Mouse (Mus musculus): ENCODE measurements around the gene Mrap. TPM values are rescaled to one million over a fixed set of nuclear protein-coding genes. Genes with fewer than 3 reads are reported as not detected.

Mrap gene
- polyA plus RNA-seq, 1 experiment from 2014 or later, result 9.3 TPM

- Histone ChIP-seq H3K9me3 (ENCODE audit: low read length) (no peaks in the 10 kb centered on the region), H3K4me1 (ENCODE audit: insufficient read depth, low read length) (0 out of 2 replicates have a peak, but pooled peaks cover 3% of the 10 kb centered on the region), H3K4me2 (replicated peaks; ENCODE audit: low read depth, low read length) (no peak overlapping the region), H3K27me3 (ENCODE audit: insufficient read depth, low read length) (no peaks in the 10 kb centered on the region), H3K4me3 (ENCODE audit: low read length) (no peak overlapping the region), H3K36me3 (ENCODE audit: insufficient read depth, low read length) (peaks cover 60% of the 10 kb centered on the region), H3K27ac (ENCODE audit: low read length) (no peak overlapping the region), H3K9ac (replicated peaks; ENCODE audit: low read length) (no peak overlapping the region)
- no peak for ATAC-seq (ENCODE audit: low FRiP score, low TSS enrichment)
- 79% methylated on average over 10 of the region's 10 CpGs for WGBS
Observed at GRCm38 (mm10) chr16:90775946-90776520, 38.0 kb downstream of the Mrap start.

DNA sequence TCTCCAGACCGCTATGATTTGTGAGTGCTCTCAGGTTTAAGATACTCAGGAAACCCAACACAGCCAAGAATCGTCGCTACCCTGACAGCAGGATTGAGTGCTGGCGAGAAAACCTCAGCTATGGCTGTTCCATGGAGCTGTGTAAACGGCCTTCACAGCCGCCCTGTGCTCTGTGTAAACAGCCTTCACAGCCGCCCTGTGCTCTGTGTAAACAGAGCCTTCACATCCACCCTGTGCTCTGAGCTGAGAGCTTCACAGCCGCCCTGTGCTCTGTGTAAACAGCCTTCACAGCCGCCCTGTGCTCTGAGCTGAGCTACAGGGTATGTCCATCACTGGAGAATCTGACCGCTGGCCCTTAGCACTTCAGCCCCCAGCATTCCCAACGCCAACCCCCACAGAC is 41.8 kb downstream of the Mrap start:
- Histone ChIP-seq H3K4me1 (ENCODE audit: insufficient read depth, low read length) (0 out of 2 replicates have a peak, but pooled peaks cover 3% of the 10 kb centered on the region), H3K9ac (replicated peaks; ENCODE audit: low read length) (no peak overlapping the region), H3K4me2 (replicated peaks; ENCODE audit: low read depth, low read length) (no peak overlapping the region), H3K4me3 (ENCODE audit: low read length) (no peak overlapping the region), H3K27me3 (ENCODE audit: insufficient read depth, low read length) (no peaks in the 10 kb centered on the region), H3K36me3 (ENCODE audit: insufficient read depth, low read length) (peaks cover 47% of the 10 kb centered on the region; the same call in 1 of the 2 replicates), H3K27ac (ENCODE audit: low read length) (no peak overlapping the region), H3K9me3 (ENCODE audit: low read length) (no peaks in the 10 kb centered on the region)
- peak; percentile 89 for ATAC-seq (ENCODE audit: low FRiP score, low TSS enrichment)
- 34% methylated on average over 11 of the region's 11 CpGs for WGBS

- Histone ChIP-seq H3K4me1 (ENCODE audit: insufficient read depth, low read length) (0 out of 2 replicates have a peak, but pooled peaks cover 3% of the 10 kb centered on the region), H3K27ac (ENCODE audit: low read length) (no peak overlapping the region), H3K9me3 (ENCODE audit: low read length) (no peaks in the 10 kb centered on the region), H3K9ac (replicated peaks; ENCODE audit: low read length) (no peak overlapping the region), H3K4me3 (ENCODE audit: low read length) (no peak overlapping the region), H3K36me3 (ENCODE audit: insufficient read depth, low read length) (peaks cover 47% of the 10 kb centered on the region), H3K27me3 (ENCODE audit: insufficient read depth, low read length) (no peaks in the 10 kb centered on the region), H3K4me2 (replicated peaks; ENCODE audit: low read depth, low read length) (no peak overlapping the region)
- ATAC-seq (ENCODE audit: low FRiP score, low TSS enrichment), result no peak
- WGBS, result 89% methylated on average over 11 of the region's 11 CpGs
Observed at GRCm38 (mm10) chr16:90783302-90783701, 45.3 kb downstream of the Mrap start.

DNA sequence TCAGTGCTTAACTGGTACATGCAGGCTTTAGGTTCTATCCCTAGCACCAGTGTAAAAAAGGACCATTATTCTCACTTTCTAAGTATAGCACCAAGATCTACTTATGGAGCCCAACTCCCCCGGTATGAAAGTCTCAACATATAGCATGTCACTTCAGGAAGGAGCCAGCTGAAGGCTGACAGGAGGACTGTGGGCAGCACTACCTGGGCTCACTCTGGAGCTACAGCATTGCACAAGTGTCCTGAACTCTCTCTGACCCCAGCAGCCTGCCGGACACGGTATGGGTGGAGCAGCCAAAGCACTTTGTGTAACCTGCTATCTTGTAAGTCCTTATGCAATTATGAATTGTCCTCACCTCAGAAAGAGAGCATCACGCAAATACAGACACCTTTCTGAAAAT is 47.2 kb downstream of the Mrap start:
- H3K4me3 ChIP-seq (ENCODE audit: low read length), result no peak overlapping the region
- H3K27ac ChIP-seq (ENCODE audit: low read length), result no peak overlapping the region
- H3K4me2 ChIP-seq (replicated peaks; ENCODE audit: low read depth, low read length), result no peak overlapping the region
- no peaks in the 10 kb centered on the region for H3K4me1 ChIP-seq (ENCODE audit: insufficient read depth, low read length)
- WGBS, result 77% methylated on average over 4 of the region's 4 CpGs
- no peaks in the 10 kb centered on the region for H3K27me3 ChIP-seq (ENCODE audit: insufficient read depth, low read length)
- no peaks in the 10 kb centered on the region for H3K9me3 ChIP-seq (ENCODE audit: low read length)
- H3K36me3 ChIP-seq (ENCODE audit: insufficient read depth, low read length), result peaks cover 43% of the 10 kb centered on the region
- no peak for ATAC-seq (ENCODE audit: low FRiP score, low TSS enrichment)
- H3K9ac ChIP-seq (replicated peaks; ENCODE audit: low read length), result no peak overlapping the region

DNA sequence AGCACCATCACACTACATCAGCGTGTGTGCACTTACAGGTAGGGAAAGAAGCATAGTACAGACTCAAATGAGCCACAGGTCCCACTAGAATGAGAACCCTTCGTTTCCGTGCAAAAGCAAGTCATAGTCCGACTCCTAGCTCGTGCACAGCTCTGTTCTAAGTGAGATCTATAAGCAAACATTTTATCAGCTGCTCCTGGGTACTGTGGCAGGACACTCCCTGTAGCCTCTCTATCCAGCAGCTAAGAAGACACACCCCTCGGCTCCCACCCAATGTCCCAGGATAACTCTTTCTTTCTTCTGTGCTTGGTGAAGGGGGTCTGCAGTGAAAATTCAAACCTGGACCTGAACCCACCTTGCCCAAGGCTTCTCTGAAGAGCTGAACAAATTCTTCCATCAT is 50.6 kb downstream of the Mrap start:
- Histone ChIP-seq H3K4me2 (replicated peaks; ENCODE audit: low read depth, low read length) (no peak overlapping the region), H3K36me3 (ENCODE audit: insufficient read depth, low read length) (peaks cover 39% of the 10 kb centered on the region)
- ATAC-seq (ENCODE audit: low FRiP score, low TSS enrichment), result no peak

GRCm38 (mm10) chr16:90790946-90791345 is 52.9 kb downstream of the Mrap start:
- Histone ChIP-seq H3K36me3 (ENCODE audit: insufficient read depth, low read length) (peaks cover 28% of the 10 kb centered on the region), H3K4me1 (ENCODE audit: insufficient read depth, low read length) (no peaks in the 10 kb centered on the region), H3K4me3 (ENCODE audit: low read length) (no peak overlapping the region), H3K27ac (ENCODE audit: low read length) (no peak overlapping the region), H3K9me3 (ENCODE audit: low read length) (no peaks in the 10 kb centered on the region), H3K4me2 (replicated peaks; ENCODE audit: low read depth, low read length) (no peak overlapping the region), H3K9ac (replicated peaks; ENCODE audit: low read length) (no peak overlapping the region), H3K27me3 (ENCODE audit: insufficient read depth, low read length) (no peaks in the 10 kb centered on the region)
- ATAC-seq (ENCODE audit: low FRiP score, low TSS enrichment), result no peak
- 81% methylated on average over 6 of the region's 6 CpGs for WGBS

More for the DNA sequence above, 50.6 kb downstream of the Mrap start:
- WGBS, result 91% methylated on average over 6 of the region's 6 CpGs
- no peak overlapping the region for H3K9ac ChIP-seq (replicated peaks; ENCODE audit: low read length)
- H3K4me1 ChIP-seq (ENCODE audit: insufficient read depth, low read length), result no peaks in the 10 kb centered on the region
- H3K9me3 ChIP-seq (ENCODE audit: low read length), result no peaks in the 10 kb centered on the region
- H3K4me3 ChIP-seq (ENCODE audit: low read length), result no peak overlapping the region
- H3K27me3 ChIP-seq (ENCODE audit: insufficient read depth, low read length), result no peaks in the 10 kb centered on the region
- no peak overlapping the region for H3K27ac ChIP-seq (ENCODE audit: low read length)

- ATAC-seq (ENCODE audit: low FRiP score, low TSS enrichment), result no peak
- Histone ChIP-seq H3K9ac (replicated peaks; ENCODE audit: low read length) (no peak overlapping the region), H3K9me3 (ENCODE audit: low read length) (no peaks in the 10 kb centered on the region), H3K27ac (ENCODE audit: low read length) (no peak overlapping the region), H3K36me3 (ENCODE audit: insufficient read depth, low read length) (peaks cover 27% of the 10 kb centered on the region), H3K4me1 (ENCODE audit: insufficient read depth, low read length) (no peaks in the 10 kb centered on the region), H3K27me3 (ENCODE audit: insufficient read depth, low read length) (no peaks in the 10 kb centered on the region), H3K4me2 (replicated peaks; ENCODE audit: low read depth, low read length) (no peak overlapping the region), H3K4me3 (ENCODE audit: low read length) (no peak overlapping the region)
- WGBS, result 78% methylated on average over 5 of the region's 5 CpGs
Observed at GRCm38 (mm10) chr16:90792066-90792465, 54.1 kb downstream of the Mrap start.

DNA sequence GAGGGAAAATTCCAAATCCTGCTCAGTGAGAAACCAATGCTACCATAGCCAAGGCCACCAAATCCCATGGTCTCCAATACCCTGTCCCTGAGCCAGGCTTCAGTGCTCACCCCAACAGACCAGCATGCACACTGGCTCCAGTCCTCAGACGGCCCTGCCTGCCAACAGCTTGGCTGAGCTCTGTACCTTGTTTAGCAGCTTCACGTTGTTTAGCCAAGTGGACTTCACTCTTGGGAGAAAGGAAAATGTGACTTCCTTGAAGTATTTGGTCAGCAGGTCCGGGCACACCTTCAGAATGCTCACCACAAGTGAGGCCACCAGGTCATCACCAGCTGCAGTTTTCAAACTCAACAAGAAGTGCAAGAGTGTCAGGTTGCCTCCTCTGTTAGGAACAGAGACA is 54.5 kb downstream of the Mrap start:
- no peak overlapping the region for H3K4me2 ChIP-seq (replicated peaks; ENCODE audit: low read depth, low read length)
- H3K27me3 ChIP-seq (ENCODE audit: insufficient read depth, low read length), result no peaks in the 10 kb centered on the region
- no peaks in the 10 kb centered on the region for H3K4me1 ChIP-seq (ENCODE audit: insufficient read depth, low read length)
- peaks cover 28% of the 10 kb centered on the region for H3K36me3 ChIP-seq (ENCODE audit: insufficient read depth, low read length)
- no peak overlapping the region for H3K27ac ChIP-seq (ENCODE audit: low read length)
- no peak overlapping the region for H3K4me3 ChIP-seq (ENCODE audit: low read length)
- WGBS, result 76% methylated on average over 3 of the region's 3 CpGs
- no peak for ATAC-seq (ENCODE audit: low FRiP score, low TSS enrichment)
- no peak overlapping the region for H3K9ac ChIP-seq (replicated peaks; ENCODE audit: low read length)
- no peaks in the 10 kb centered on the region for H3K9me3 ChIP-seq (ENCODE audit: low read length)

GRCm38 (mm10) chr16:90794708-90795107 is 56.7 kb downstream of the Mrap start:
- H3K9ac ChIP-seq (replicated peaks; ENCODE audit: low read length), result no peak overlapping the region
- no peaks in the 10 kb centered on the region for H3K27me3 ChIP-seq (ENCODE audit: insufficient read depth, low read length)
- H3K4me3 ChIP-seq (ENCODE audit: low read length), result no peak overlapping the region
- no peak overlapping the region for H3K4me2 ChIP-seq (replicated peaks; ENCODE audit: low read depth, low read length)
- no peaks in the 10 kb centered on the region for H3K4me1 ChIP-seq (ENCODE audit: insufficient read depth, low read length)
- no peak overlapping the region for H3K27ac ChIP-seq (ENCODE audit: low read length)
- no peaks in the 10 kb centered on the region for H3K9me3 ChIP-seq (ENCODE audit: low read length)
- H3K36me3 ChIP-seq (ENCODE audit: insufficient read depth, low read length), result peaks cover 26% of the 10 kb centered on the region
- ATAC-seq (ENCODE audit: low FRiP score, low TSS enrichment), result no peak

GRCm38 (mm10) chr16:90798446-90798845 is 60.4 kb downstream of the Mrap start:
- Histone ChIP-seq H3K27ac (ENCODE audit: low read length) (no peak overlapping the region), H3K4me3 (ENCODE audit: low read length) (no peak overlapping the region), H3K36me3 (ENCODE audit: insufficient read depth, low read length) (peaks cover 27% of the 10 kb centered on the region), H3K9ac (replicated peaks; ENCODE audit: low read length) (no peak overlapping the region), H3K9me3 (ENCODE audit: low read length) (no peaks in the 10 kb centered on the region), H3K4me2 (replicated peaks; ENCODE audit: low read depth, low read length) (no peak overlapping the region), H3K27me3 (ENCODE audit: insufficient read depth, low read length) (no peaks in the 10 kb centered on the region), H3K4me1 (ENCODE audit: insufficient read depth, low read length) (no peaks in the 10 kb centered on the region)
- ATAC-seq (ENCODE audit: low FRiP score, low TSS enrichment), result no peak
- 88% methylated on average over 8 of the region's 8 CpGs for WGBS
